Mouse (Mus musculus): ENCODE data around the gene A630089N07Rik. TPM values are rescaled to one million over a fixed set of nuclear protein-coding genes. Genes with fewer than 3 reads are reported as not detected.
A peak's percentile ranks its signal among the peaks of the same experiment; 100 is the strongest.

The A630089N07Rik gene
- polyA plus RNA-seq, 1 experiment from 2014 or later = 17.6 TPM

DNA sequence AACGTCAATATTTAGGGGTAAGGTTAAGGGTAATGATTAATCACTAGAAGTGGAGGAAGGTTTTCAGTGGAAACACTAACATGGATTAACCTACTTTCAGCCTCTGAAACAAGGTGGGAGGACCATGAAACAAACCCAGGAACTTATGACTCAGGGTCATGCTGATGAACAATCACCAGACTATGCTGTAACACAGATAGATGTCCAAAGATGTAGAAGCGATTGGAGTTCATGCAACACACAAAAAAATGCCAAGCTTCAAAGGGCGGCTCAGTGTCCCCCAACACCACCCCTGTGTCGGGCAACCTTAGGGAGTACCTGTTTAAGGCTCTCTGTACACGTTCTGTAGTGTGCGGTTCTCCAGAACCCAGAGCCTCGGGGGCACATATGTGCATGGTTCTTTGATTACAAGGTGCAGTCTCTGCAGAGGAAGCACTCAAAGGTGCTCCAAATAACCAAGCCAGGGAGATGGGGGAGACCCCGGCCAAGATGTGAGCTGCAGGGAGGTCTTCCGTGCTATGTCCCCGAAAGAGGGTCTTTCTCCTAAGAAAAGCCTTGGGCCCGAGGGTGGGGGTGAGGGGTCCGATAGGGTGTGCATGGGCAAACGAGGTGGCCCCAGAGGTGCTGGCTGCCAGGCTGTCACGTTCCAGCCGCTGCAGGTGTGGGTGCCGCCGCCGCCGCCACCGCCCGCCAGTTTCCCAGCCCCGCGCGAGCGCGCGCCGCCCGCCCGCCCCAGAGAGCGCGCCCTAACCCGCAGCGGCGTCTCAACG lies 120.7 kb downstream of the A630089N07Rik start:
- ATAC-seq (ENCODE audit: insufficient number of reproducible peaks, low FRiP score, low TSS enrichment, low read depth) = peak; percentile 31
- H3K4me3 ChIP-seq (replicated peaks) = peak overlapping the region; percentile 89
- H3K9ac ChIP-seq = peak overlapping the region; percentile 90
- peak overlapping the region; percentile 99 for H3K27ac ChIP-seq (replicated peaks)
- peaks cover 20% of the 10 kb centered on the region for H3K4me1 ChIP-seq
- peak overlapping the region; percentile 80 for H3K4me2 ChIP-seq (replicated peaks)
- 0 out of 2 replicates have a peak, but pooled peaks cover 2% of the 10 kb centered on the region for H3K36me3 ChIP-seq
- no peaks in the 10 kb centered on the region for H3K27me3 ChIP-seq
- 7% methylated on average over 36 of the region's 36 CpGs for WGBS
- no peaks in the 10 kb centered on the region for H3K9me3 ChIP-seq (replicated peaks)

- Histone ChIP-seq H3K27ac (replicated peaks) (no peak overlapping the region), H3K27me3 (no peaks in the 10 kb centered on the region), H3K36me3 (peaks cover 13% of the 10 kb centered on the region), H3K4me2 (replicated peaks) (no peak overlapping the region), H3K4me1 (peaks cover 20% of the 10 kb centered on the region), H3K9me3 (replicated peaks) (no peaks in the 10 kb centered on the region), H3K4me3 (replicated peaks) (no peak overlapping the region), H3K9ac (no peak overlapping the region; the same call in 1 of the 2 replicates)
- ATAC-seq (ENCODE audit: insufficient number of reproducible peaks, low FRiP score, low TSS enrichment, low read depth) = no peak
- 96% methylated on average over 3 of the region's 3 CpGs for WGBS
Measured at GRCm38 (mm10) chr16:97960348-97960747, 121.9 kb downstream of the A630089N07Rik start.

DNA sequence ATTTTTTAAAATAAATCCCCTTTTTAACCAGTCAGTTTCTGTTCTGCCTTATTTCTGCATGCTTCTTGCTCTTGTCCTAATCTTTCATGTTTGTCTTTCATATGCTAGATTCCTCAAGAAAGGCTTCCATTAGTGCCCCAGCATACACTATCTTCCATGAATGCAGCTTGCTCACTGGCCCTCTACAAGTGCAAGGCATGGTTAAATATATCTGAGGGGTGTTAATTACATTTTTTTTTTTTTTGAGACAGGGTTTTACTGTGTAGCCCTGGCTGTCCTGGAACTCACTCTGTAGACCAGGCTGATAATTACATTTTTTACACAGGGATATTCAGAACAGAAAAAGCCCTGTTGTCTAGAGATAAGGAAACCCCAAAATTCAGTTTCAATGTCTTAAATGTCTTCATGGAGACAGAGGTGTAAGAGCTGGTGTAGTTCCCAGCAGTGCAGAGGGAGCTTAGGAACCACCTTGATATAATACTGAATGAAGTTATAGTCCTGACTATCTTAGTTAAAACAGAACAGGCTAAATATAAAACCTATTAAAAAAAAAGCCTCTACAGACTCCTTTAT lies 123.8 kb downstream of the A630089N07Rik start:
- Histone ChIP-seq H3K27me3 (no peaks in the 10 kb centered on the region), H3K4me1 (peaks cover 20% of the 10 kb centered on the region), H3K9me3 (replicated peaks) (no peaks in the 10 kb centered on the region), H3K4me2 (replicated peaks) (no peak overlapping the region), H3K27ac (replicated peaks) (no peak overlapping the region), H3K36me3 (peaks cover 19% of the 10 kb centered on the region), H3K4me3 (replicated peaks) (no peak overlapping the region), H3K9ac (no peak overlapping the region)
- no peak for ATAC-seq (ENCODE audit: insufficient number of reproducible peaks, low FRiP score, low TSS enrichment, low read depth)

GRCm38 (mm10) chr16:97957626-97958025 lies 124.6 kb downstream of the A630089N07Rik start:
- H3K9ac ChIP-seq = no peak overlapping the region
- ATAC-seq (ENCODE audit: insufficient number of reproducible peaks, low FRiP score, low TSS enrichment, low read depth) = no peak
- peaks cover 26% of the 10 kb centered on the region for H3K36me3 ChIP-seq
- H3K4me3 ChIP-seq (replicated peaks) = no peak overlapping the region
- no peak overlapping the region for H3K27ac ChIP-seq (replicated peaks)
- no peaks in the 10 kb centered on the region for H3K27me3 ChIP-seq
- no peak overlapping the region for H3K4me2 ChIP-seq (replicated peaks)
- no peaks in the 10 kb centered on the region for H3K9me3 ChIP-seq (replicated peaks)
- H3K4me1 ChIP-seq = peaks cover 15% of the 10 kb centered on the region; the same call in 1 of the 2 replicates

DNA sequence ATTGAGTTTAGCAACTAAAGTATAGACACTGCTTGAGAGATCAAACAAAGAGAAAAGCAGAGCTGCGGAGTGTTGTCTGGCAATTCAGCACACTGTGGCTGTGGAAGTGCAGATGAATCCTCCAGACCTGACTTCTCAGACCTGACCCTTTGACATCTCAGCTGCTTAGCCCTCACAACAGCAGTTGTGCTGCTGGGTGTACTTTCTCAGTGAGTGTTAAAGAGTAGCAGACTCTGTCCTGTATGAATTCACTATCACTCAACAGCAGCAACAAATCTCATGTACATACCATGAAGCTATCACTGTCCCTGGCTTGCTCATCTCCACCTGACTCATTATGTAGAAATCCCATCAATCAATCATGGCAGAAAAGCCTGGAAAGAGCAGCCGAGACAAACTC lies 126.2 kb downstream of the A630089N07Rik start:
- H3K4me1 ChIP-seq = peaks cover 9% of the 10 kb centered on the region; the same call in 1 of the 2 replicates
- H3K9ac ChIP-seq = no peak overlapping the region
- H3K27ac ChIP-seq (replicated peaks) = no peak overlapping the region
- H3K9me3 ChIP-seq (replicated peaks) = no peaks in the 10 kb centered on the region
- peaks cover 42% of the 10 kb centered on the region for H3K36me3 ChIP-seq
- no peak overlapping the region for H3K4me2 ChIP-seq (replicated peaks)
- no peak for ATAC-seq (ENCODE audit: insufficient number of reproducible peaks, low FRiP score, low TSS enrichment, low read depth)
- 81% methylated on average over 2 of the region's 2 CpGs for WGBS
- H3K27me3 ChIP-seq = no peaks in the 10 kb centered on the region
- no peak overlapping the region for H3K4me3 ChIP-seq (replicated peaks)

DNA sequence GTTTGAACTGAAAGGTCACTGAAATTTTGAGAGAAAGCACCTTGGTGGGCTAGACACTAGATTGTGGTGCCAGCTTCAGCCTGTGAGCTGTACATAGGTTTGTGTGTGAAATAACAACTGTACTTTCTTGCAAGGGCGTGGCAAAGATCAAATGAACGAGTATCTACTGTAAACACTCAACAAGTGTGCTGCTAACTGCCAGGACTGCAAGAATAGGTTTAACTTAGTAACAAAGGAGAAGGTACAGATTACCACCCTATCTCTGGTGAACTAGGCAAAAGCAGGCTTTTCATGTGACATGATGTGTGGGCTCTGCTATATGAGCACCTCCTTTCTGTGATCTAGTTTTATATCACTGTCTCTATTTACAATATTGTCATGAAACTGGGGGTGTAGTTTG lies 128.9 kb downstream of the A630089N07Rik start:
- Histone ChIP-seq H3K4me2 (replicated peaks) (no peak overlapping the region), H3K4me3 (replicated peaks) (no peak overlapping the region), H3K9me3 (replicated peaks) (no peaks in the 10 kb centered on the region), H3K36me3 (peaks cover 62% of the 10 kb centered on the region), H3K9ac (no peak overlapping the region), H3K27ac (replicated peaks) (no peak overlapping the region), H3K27me3 (no peaks in the 10 kb centered on the region), H3K4me1 (0 out of 2 replicates have a peak, but pooled peaks cover 4% of the 10 kb centered on the region)
- 86% methylated on average over 2 of the region's 2 CpGs for WGBS
- no peak for ATAC-seq (ENCODE audit: insufficient number of reproducible peaks, low FRiP score, low TSS enrichment, low read depth)

- Histone ChIP-seq H3K36me3 (peaks cover 62% of the 10 kb centered on the region), H3K9me3 (replicated peaks) (no peaks in the 10 kb centered on the region), H3K4me2 (replicated peaks) (no peak overlapping the region), H3K9ac (no peak overlapping the region), H3K4me1 (0 out of 2 replicates have a peak, but pooled peaks cover 3% of the 10 kb centered on the region), H3K4me3 (replicated peaks) (no peak overlapping the region), H3K27me3 (no peaks in the 10 kb centered on the region), H3K27ac (replicated peaks) (no peak overlapping the region)
- ATAC-seq (ENCODE audit: insufficient number of reproducible peaks, low FRiP score, low TSS enrichment, low read depth) = no peak
- 81% methylated on average over 9 of the region's 9 CpGs for WGBS
Measured at GRCm38 (mm10) chr16:97952801-97953200, 129.4 kb downstream of the A630089N07Rik start.

GRCm38 (mm10) chr16:97952371-97952770 lies 129.9 kb downstream of the A630089N07Rik start:
- WGBS = 80% methylated on average over 4 of the region's 4 CpGs
- peaks cover 62% of the 10 kb centered on the region for H3K36me3 ChIP-seq
- H3K9ac ChIP-seq = no peak overlapping the region
- H3K27ac ChIP-seq (replicated peaks) = no peak overlapping the region
- no peak overlapping the region for H3K4me2 ChIP-seq (replicated peaks)
- H3K9me3 ChIP-seq (replicated peaks) = no peaks in the 10 kb centered on the region
- no peak overlapping the region for H3K4me3 ChIP-seq (replicated peaks)
- H3K4me1 ChIP-seq = no peaks in the 10 kb centered on the region
- no peaks in the 10 kb centered on the region for H3K27me3 ChIP-seq
- ATAC-seq (ENCODE audit: insufficient number of reproducible peaks, low FRiP score, low TSS enrichment, low read depth) = no peak

Other genes starting within 250 kb of the A630089N07Rik start
- gene Prdm15, start 230.6 kb downstream of the A630089N07Rik start, polyA plus RNA-seq (2015; fragmentation: Nextera tagmentation; extraction: Ambion mirVana) = 9.7 and 10.9 TPM in 2 replicates
- 23.4 and 23.5 TPM in 2 replicates for gene C2cd2, start 119.9 kb downstream of the A630089N07Rik start, polyA plus RNA-seq (2015; fragmentation: Nextera tagmentation; extraction: Ambion mirVana)
- gene Zbtb21, start 119.8 kb downstream of the A630089N07Rik start, polyA plus RNA-seq (2015; fragmentation: Nextera tagmentation; extraction: Ambion mirVana) = 14.3 and 15.0 TPM in 2 replicates
- gene B230307C23Rik, start 85.1 kb downstream of the A630089N07Rik start, polyA plus RNA-seq (2015; fragmentation: Nextera tagmentation; extraction: Ambion mirVana) = 24.2 and 24.7 TPM in 2 replicates